Mouse (Mus musculus): Measurements from ENCODE around the gene Plxnb2. TPM values are rescaled to one million over a fixed set of nuclear protein-coding genes. Genes with fewer than 3 reads are reported as not detected.

Gene Plxnb2
- polyA plus RNA-seq, 1 experiment from 2014 or later, result 104 TPM

DNA sequence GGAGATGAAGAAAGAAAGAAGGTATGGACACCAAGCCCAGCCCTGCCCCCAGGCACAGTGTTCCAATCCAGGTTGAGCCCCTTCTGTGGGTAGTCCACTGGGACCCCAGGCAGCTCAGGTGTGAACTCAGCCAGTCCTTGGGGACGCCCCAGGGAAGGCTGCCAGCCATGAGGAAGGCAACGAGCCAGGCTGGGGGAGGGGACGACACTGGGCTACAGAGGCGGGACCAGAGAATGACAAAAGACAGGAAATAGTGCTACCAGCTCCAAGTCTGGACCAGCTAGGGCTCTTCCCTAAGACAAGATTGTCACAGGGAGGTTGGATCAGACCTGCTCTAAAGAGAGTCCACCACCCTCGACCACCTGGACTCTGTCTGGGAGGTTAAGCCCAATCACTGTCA is 3.5 kb downstream of the Plxnb2 start:
- Histone ChIP-seq H3K36me3 (ENCODE audit: control insufficient read depth, insufficient read depth, low read length) (no peaks in the 10 kb centered on the region), H3K4me3 (ENCODE audit: low read depth, low read length) (no peak overlapping the region), H3K4me1 (replicated peaks; ENCODE audit: control insufficient read depth, insufficient read depth, low read length) (peaks cover 33% of the 10 kb centered on the region), H3K4me2 (replicated peaks; ENCODE audit: low read depth, low read length) (peak overlapping the region; percentile 11; the same call in 1 of the 2 replicates), H3K27me3 (ENCODE audit: control insufficient read depth, insufficient read depth, low read length) (no peaks in the 10 kb centered on the region), H3K9ac (ENCODE audit: low read depth, low read length) (no peak overlapping the region), H3K27ac (ENCODE audit: low read depth, low read length) (no peak overlapping the region), H3K9me3 (ENCODE audit: control insufficient read depth, low read length) (no peaks in the 10 kb centered on the region)
- WGBS, result 14% methylated on average over 5 of the region's 5 CpGs
- no peak for ATAC-seq (ENCODE audit: low FRiP score)
- DNase-seq (ENCODE audit: low spot score), result no peak

DNA sequence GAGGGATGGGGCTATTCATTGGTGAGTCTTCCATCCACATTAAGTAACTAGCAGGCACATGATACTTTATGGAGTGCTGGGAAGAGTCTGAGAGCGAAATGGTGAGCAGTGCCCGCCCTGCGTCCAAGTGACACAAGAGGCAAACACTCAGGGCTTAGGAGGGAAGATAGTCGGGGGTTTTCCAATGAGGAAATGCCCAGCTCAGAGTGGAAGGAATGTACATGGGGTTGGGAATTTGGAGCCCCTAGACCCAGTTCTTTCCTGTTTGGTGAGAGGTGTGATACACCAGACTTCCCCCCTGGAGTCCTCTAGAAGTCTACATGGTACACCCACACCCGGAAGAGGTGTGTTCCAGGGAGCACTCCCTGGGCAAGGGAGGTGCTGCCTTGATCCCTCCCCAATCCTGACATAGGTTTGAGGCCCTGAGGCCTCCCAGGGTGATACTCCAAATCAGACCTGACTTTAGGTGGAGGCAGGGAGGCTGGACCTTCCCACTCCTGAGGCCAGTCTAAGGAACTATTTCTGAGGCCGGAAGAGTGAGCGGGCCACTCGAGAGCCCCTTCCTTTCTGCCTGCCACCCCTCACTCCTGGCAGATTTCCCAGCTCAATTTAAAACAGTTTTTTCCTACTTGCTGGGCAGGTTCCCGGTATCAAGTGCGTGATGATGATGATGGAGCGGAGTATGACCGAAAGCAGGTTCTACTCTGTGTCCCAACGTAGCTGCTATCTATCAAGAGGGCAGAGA is 5.0 kb downstream of the Plxnb2 start:
- H3K4me1 ChIP-seq (replicated peaks; ENCODE audit: control insufficient read depth, insufficient read depth, low read length), result peaks cover 31% of the 10 kb centered on the region
- no peak for DNase-seq (ENCODE audit: low spot score)
- WGBS, result 88% methylated on average over 13 of the region's 13 CpGs
- no peaks in the 10 kb centered on the region for H3K27me3 ChIP-seq (ENCODE audit: control insufficient read depth, insufficient read depth, low read length)
- H3K9me3 ChIP-seq (ENCODE audit: control insufficient read depth, low read length), result no peaks in the 10 kb centered on the region
- no peak overlapping the region for H3K4me2 ChIP-seq (replicated peaks; ENCODE audit: low read depth, low read length)
- H3K4me3 ChIP-seq (ENCODE audit: low read depth, low read length), result no peak overlapping the region
- H3K27ac ChIP-seq (ENCODE audit: low read depth, low read length), result no peak overlapping the region
- no peaks in the 10 kb centered on the region for H3K36me3 ChIP-seq (ENCODE audit: control insufficient read depth, insufficient read depth, low read length)
- no peak for ATAC-seq (ENCODE audit: low FRiP score)
- no peak overlapping the region for H3K9ac ChIP-seq (ENCODE audit: low read depth, low read length)

DNA sequence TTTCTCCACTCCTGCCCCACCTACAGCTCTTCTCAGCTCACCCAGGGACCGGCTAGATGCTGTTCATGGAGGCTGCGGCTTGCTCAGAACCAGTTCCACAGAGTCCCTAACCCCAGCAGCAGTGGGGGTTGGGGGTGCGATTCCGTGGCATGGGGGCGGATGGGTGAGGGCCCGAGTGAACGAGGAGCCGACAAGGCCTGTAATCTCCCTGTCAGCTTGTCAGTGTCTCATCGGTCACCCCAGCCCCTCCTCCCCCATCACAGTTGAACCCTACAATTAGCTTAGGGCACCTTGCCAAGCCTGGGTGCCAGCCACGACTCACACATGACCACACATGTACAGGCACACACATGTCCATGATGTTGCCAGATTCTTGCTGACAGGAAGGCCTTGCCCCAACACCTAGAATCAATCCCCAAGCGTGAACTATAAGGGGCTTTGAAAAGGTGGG is 5.7 kb downstream of the Plxnb2 start:
- 68% methylated on average over 11 of the region's 11 CpGs for WGBS
- DNase-seq (ENCODE audit: low spot score) (no peak), ATAC-seq (ENCODE audit: low FRiP score) (no peak)
- Histone ChIP-seq H3K27ac (ENCODE audit: low read depth, low read length) (no peak overlapping the region), H3K9me3 (ENCODE audit: control insufficient read depth, low read length) (no peaks in the 10 kb centered on the region), H3K4me2 (replicated peaks; ENCODE audit: low read depth, low read length) (no peak overlapping the region), H3K36me3 (ENCODE audit: control insufficient read depth, insufficient read depth, low read length) (no peaks in the 10 kb centered on the region), H3K27me3 (ENCODE audit: control insufficient read depth, insufficient read depth, low read length) (no peaks in the 10 kb centered on the region), H3K4me3 (ENCODE audit: low read depth, low read length) (no peak overlapping the region), H3K9ac (ENCODE audit: low read depth, low read length) (no peak overlapping the region), H3K4me1 (replicated peaks; ENCODE audit: control insufficient read depth, insufficient read depth, low read length) (peaks cover 31% of the 10 kb centered on the region)

DNA sequence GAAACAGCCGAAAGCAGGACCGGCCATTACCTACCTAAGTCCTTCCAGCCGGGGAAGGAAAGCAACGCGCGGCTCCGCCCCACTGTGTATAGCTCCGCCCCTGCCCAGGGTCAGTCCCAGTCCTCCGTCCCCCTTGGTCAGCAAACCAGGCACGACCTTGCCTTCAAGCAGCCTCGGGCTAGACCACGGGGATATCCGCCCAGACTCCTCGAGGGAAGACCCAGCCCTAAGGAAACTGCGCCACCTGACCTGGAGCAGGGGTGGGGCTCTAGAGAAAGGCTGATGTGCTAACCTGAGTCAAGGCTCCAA is 6.7 kb downstream of the Plxnb2 start:
- peak overlapping the region; percentile 100 for H3K4me2 ChIP-seq (replicated peaks; ENCODE audit: low read depth, low read length)
- H3K9ac ChIP-seq (ENCODE audit: low read depth, low read length), result peak overlapping the region; percentile 73
- DNase-seq (ENCODE audit: low spot score) (peak; percentile 73), ATAC-seq (ENCODE audit: low FRiP score) (peak; percentile 61)
- H3K36me3 ChIP-seq (ENCODE audit: control insufficient read depth, insufficient read depth, low read length), result no peaks in the 10 kb centered on the region
- H3K27ac ChIP-seq (ENCODE audit: low read depth, low read length), result no peak overlapping the region
- H3K4me1 ChIP-seq (replicated peaks; ENCODE audit: control insufficient read depth, insufficient read depth, low read length), result peaks cover 36% of the 10 kb centered on the region
- no peaks in the 10 kb centered on the region for H3K27me3 ChIP-seq (ENCODE audit: control insufficient read depth, insufficient read depth, low read length)
- WGBS, result under 1% methylated on average over 15 of the region's 15 CpGs
- no peaks in the 10 kb centered on the region for H3K9me3 ChIP-seq (ENCODE audit: control insufficient read depth, low read length)
- peak overlapping the region; percentile 52 for H3K4me3 ChIP-seq (ENCODE audit: low read depth, low read length)

DNA sequence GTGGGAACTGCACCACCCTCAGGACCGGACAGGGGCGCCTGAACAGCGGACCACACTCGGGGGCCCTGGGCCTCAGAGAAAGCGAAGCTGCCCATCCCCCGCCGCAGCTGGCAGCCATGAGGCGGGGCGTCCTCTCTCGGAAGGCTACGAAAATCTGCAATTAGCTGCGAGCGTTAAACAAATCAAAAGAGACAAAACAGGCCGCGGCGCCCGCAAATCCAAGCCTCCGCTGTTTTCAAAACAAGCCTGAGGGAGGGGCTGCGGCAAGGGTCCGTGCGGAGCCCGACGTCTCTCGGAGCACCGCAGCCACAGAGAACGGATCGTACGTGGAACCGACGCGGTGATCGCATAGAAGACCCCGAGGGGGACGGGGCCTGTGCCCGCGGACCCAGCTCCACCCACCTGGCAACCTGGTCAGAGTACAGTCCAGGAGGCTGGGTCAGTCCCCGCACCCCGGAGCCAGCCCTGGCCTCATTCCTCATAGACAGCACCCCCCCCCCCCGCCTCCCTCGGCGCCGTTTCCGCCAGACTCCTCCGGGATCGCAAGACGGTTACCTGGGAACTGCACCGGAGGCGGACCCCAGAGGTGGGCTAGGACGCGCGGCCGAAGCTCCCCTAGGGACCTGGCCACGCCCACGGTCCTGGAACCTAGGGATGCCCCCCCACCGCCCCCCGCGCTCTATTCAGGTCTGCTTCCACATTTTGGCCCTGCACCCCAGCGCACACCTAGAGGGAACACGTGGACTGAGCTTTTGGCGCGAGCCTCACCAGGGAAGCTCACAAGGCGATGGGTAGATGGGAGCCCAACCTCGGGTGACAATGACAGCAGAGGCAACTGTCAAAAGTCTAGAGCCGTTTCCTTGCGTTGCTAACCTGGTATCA is 7.3 kb downstream of the Plxnb2 start:
- Histone ChIP-seq H3K9ac (ENCODE audit: low read depth, low read length) (peak overlapping the region; percentile 73), H3K4me3 (ENCODE audit: low read depth, low read length) (peak overlapping the region; percentile 52), H3K9me3 (ENCODE audit: control insufficient read depth, low read length) (no peaks in the 10 kb centered on the region), H3K36me3 (ENCODE audit: control insufficient read depth, insufficient read depth, low read length) (no peaks in the 10 kb centered on the region), H3K4me2 (replicated peaks; ENCODE audit: low read depth, low read length) (peak overlapping the region; percentile 100), H3K4me1 (replicated peaks; ENCODE audit: control insufficient read depth, insufficient read depth, low read length) (peaks cover 30% of the 10 kb centered on the region), H3K27ac (ENCODE audit: low read depth, low read length) (peak overlapping the region; percentile 53), H3K27me3 (ENCODE audit: control insufficient read depth, insufficient read depth, low read length) (no peaks in the 10 kb centered on the region)
- under 1% methylated on average over 62 of the region's 65 CpGs for WGBS
- ATAC-seq (ENCODE audit: low FRiP score), result peak; percentile 34
- DNase-seq (ENCODE audit: low spot score), result peak; percentile 72

DNA sequence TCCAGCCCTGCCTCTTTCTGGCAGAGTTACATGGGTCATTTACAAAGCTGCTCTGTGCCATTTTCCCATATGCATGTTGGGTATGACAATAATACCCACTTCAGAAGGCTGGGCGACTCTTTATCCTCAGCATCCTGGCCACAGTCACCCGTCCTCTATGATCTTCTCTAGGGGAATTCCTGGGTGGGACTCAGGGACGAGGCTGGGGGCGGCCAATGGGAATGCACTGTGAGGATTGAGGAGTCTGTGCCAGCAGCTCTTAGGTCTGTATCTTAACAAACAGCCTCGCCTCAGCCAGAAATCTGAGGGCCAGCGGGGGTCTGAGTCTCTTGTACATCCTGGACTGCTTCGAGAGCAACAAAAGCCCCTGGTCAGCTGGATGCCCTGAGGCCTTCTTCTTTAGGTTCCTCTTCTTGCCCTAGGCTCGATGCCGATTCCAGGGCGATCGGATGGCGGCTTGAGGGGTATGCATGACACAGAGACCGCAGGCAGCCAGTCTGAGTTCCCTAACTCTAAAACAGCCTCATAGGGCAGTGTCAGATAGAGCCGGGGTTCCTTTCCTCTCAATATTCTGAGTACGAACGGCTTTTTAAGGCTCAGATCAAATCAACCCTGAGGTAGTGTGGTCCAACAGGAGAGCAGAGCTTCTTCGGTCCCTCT is 8.2 kb downstream of the Plxnb2 start:
- DNase-seq (ENCODE audit: low spot score), result no peak
- Histone ChIP-seq H3K4me2 (replicated peaks; ENCODE audit: low read depth, low read length) (peak overlapping the region; percentile 100), H3K27ac (ENCODE audit: low read depth, low read length) (peak overlapping the region; percentile 53; the same call in 1 of the 2 replicates), H3K9me3 (ENCODE audit: control insufficient read depth, low read length) (no peaks in the 10 kb centered on the region), H3K36me3 (ENCODE audit: control insufficient read depth, insufficient read depth, low read length) (no peaks in the 10 kb centered on the region), H3K27me3 (ENCODE audit: control insufficient read depth, insufficient read depth, low read length) (no peaks in the 10 kb centered on the region), H3K4me3 (ENCODE audit: low read depth, low read length) (peak overlapping the region; percentile 52), H3K4me1 (replicated peaks; ENCODE audit: control insufficient read depth, insufficient read depth, low read length) (peaks cover 28% of the 10 kb centered on the region), H3K9ac (ENCODE audit: low read depth, low read length) (peak overlapping the region; percentile 73)
- no peak for ATAC-seq (ENCODE audit: low FRiP score)
- WGBS, result 38% methylated on average over 17 of the region's 17 CpGs

DNA sequence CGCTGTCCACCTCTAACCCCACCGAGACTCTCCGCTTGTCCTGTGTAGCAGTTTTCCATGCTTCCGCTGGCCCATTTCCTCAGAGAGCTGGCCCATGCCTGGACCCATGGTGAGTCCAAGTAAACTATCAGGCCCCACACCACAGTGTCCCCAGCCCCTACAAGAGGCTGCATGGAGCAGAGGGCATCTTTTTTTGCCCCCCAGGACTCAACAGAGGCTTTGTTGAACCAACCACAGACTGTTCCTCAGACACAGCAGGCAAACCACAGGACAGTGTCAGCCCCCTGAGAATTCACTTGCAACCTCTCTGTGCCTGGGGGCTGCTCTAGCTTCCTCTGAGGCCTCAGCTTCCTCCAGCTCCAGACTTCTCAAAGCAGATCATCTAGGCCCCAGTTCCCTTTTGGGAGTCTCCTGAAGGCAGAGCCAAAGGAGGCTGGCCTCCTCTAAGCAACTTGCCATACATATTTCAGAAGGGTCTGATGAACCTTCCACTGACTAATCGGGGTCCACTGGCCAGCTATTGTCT is 9.0 kb downstream of the Plxnb2 start:
- no peak for DNase-seq (ENCODE audit: low spot score)
- no peak for ATAC-seq (ENCODE audit: low FRiP score)
- Histone ChIP-seq H3K4me1 (replicated peaks; ENCODE audit: control insufficient read depth, insufficient read depth, low read length) (peaks cover 22% of the 10 kb centered on the region), H3K27me3 (ENCODE audit: control insufficient read depth, insufficient read depth, low read length) (no peaks in the 10 kb centered on the region), H3K36me3 (ENCODE audit: control insufficient read depth, insufficient read depth, low read length) (peaks cover 6% of the 10 kb centered on the region; the same call in 1 of the 2 replicates), H3K9me3 (ENCODE audit: control insufficient read depth, low read length) (no peaks in the 10 kb centered on the region), H3K27ac (ENCODE audit: low read depth, low read length) (no peak overlapping the region), H3K9ac (ENCODE audit: low read depth, low read length) (no peak overlapping the region), H3K4me2 (replicated peaks; ENCODE audit: low read depth, low read length) (no peak overlapping the region), H3K4me3 (ENCODE audit: low read depth, low read length) (no peak overlapping the region)
- WGBS, result 87% methylated on average over 5 of the region's 5 CpGs

DNA sequence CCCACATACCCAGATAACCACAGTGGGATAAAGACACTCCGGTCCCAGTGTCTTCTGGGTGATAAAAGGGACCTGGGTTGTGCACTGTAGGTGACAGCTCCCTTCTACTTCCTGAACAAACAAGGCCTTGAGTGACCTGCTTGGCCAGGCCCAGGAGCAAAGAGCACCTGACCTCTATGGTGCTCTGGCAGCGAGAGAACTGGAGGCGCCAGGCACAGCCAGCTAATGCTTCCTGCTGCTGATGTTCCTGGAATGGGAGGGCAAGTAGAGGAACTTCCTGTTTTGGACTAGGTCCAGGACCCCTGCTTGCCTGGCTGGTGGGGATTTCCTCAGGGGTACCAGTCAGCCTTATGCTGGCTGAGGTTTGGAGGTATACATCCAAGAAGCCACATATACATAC is 10.5 kb downstream of the Plxnb2 start:
- ATAC-seq (ENCODE audit: low FRiP score), result no peak
- Histone ChIP-seq H3K9me3 (ENCODE audit: control insufficient read depth, low read length) (no peaks in the 10 kb centered on the region), H3K36me3 (ENCODE audit: control insufficient read depth, insufficient read depth, low read length) (peaks cover 13% of the 10 kb centered on the region; the same call in 1 of the 2 replicates), H3K27ac (ENCODE audit: low read depth, low read length) (0 out of 2 replicates have a peak overlapping the region, but pooled peaks have one; percentile 11), H3K4me2 (replicated peaks; ENCODE audit: low read depth, low read length) (no peak overlapping the region), H3K9ac (ENCODE audit: low read depth, low read length) (no peak overlapping the region), H3K4me1 (replicated peaks; ENCODE audit: control insufficient read depth, insufficient read depth, low read length) (peaks cover 22% of the 10 kb centered on the region), H3K4me3 (ENCODE audit: low read depth, low read length) (no peak overlapping the region), H3K27me3 (ENCODE audit: control insufficient read depth, insufficient read depth, low read length) (no peaks in the 10 kb centered on the region)
- 65% methylated on average over 3 of the region's 3 CpGs for WGBS
- no peak for DNase-seq (ENCODE audit: low spot score)
